Mouse (Mus musculus): ENCODE measurements around the gene Wwox. TPM values are rescaled to one million over a fixed set of nuclear protein-coding genes. Genes with fewer than 3 reads are reported as not detected.

Gene Wwox
- total RNA-seq, 2 experiments from 2014 or later: 11.4 to 13.4 TPM

DNA sequence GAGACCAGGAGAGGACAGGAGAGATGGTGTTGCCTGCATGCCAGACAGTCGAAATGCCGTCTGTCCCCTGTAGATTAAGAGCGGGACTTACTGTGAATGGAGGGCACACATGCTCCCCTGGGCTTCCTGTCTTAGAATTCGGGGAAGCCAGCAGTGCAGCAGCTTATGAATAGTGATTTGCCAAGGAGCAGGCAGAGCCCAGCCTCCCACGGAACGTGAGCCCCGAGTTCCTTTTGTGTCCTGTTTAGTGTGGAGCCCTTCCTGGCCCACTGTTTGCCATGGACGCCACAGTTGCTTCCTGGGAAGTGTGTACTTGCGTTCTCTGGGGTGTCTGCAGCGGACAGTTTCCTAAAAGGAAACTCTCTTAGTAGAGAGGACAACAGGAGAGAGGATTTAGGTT lies 23.9 kb downstream of the Wwox start:
- DNase-seq (ENCODE audit: low spot score in 2 of 2): no peak

DNA sequence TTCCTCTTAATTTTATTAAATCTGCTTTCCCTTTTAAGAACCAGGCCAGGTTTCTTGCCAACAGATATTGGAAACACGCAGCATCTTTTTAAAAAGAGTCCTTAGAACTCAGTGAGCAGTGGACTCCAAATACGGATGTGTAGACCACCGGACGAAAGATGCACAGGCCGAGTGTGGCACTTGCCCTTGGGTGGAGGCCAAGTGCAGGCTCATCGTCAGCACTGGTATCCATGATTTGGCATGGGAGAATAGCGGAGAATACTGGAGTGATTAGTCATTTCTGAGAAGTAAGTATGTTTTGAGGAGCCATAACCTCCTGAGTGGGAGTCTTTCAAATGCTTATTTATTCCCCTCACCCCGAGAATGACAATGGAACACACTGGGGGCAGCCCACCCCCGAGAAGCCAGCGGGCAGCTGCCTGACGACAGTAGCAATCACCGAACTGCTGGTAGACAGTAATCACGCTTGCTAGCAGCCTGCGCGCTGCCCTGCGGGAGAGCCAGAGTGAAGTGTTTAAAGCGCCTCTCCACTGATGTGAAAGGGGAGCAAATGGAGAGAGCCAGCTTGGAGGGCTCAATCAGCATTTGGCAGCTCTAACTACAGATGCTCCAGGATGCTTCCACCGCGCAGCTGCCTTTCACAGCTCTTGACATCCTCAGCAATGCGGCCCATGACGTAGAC lies 29.2 kb downstream of the Wwox start:
- DNase-seq (ENCODE audit: low spot score in 2 of 2): no peak

DNA sequence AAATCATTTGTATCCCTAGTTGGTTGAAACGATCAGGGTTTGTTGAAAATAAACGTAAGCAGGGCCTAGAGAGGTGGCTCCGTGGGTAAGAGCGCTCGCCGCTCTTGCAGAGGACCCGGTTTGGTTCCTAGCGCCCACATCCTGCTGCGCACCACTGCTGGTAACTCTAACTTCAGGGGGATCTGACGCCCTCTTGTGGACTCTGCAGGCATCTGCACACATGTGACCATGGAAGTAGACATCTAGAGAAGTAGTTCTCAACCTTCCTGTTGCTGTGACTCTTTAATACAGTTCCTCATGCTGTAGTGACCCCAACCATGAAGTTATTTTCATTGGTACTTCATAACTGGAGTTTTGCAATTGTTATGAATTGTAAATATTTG lies 29.7 kb downstream of the Wwox start:
- DNase-seq (ENCODE audit: low spot score in 2 of 2): no peak

DNA sequence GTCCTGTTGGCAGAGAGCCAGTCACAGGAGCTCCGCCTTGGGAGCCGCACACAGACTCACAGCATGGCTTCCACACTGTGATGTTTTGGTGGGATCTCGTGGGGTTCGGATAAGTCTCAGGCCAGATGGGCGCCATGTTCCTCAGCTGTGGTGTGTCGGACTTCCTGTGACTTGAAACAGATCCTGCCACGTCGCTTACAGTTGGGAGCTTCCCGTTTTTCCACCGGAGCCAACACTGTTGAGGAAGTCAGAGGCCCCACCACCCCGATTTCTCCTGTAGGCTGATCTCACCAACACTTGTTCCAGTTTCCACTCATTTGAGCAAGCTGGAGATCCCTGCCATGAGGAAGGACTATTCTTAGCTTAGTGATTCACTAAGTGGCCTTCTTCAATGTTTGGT lies 34.1 kb downstream of the Wwox start:
- DNase-seq (ENCODE audit: low spot score in 2 of 2): no peak

DNA sequence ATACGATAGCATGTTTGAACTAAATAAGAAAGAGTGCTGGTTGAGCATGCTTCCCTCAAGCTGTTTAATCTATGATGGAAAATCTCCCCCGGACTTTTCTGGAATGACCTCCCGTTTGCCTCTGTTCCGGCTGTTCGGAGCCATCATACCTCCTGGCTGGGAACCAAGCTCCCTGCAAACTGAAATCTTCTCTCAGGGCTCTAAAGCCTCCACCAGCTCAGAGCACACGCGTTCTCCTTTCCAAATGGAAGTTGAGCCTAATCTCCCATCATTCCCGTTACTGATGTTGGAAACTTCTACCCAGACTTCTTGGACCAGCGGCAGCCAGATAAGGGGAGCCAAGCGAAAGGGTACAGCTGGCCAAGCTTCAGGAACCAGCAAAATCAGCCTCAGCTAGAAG lies 37.5 kb downstream of the Wwox start:
- no peak for DNase-seq (ENCODE audit: low spot score in 2 of 2)

DNA sequence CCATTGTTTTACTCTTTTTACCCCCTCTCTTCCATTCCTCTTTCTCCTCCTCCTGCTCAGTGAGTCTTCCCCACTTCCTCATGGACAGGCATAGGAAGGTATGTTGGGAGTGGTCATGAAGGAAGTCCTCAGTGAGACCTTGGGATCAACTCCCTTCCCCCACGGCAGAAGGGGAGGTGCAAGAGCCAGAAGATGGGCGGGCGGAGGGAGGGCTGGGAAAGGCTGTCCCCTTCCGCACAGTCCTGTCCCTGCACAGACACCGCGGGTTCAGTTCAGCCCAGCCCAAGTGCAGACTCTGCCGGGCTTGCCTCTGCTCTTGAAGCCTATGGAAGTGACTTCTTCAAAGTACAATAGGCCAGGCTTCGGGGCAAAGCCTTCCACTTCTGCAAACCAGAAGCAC lies 38.3 kb downstream of the Wwox start:
- no peak for DNase-seq (ENCODE audit: low spot score in 2 of 2)

DNA sequence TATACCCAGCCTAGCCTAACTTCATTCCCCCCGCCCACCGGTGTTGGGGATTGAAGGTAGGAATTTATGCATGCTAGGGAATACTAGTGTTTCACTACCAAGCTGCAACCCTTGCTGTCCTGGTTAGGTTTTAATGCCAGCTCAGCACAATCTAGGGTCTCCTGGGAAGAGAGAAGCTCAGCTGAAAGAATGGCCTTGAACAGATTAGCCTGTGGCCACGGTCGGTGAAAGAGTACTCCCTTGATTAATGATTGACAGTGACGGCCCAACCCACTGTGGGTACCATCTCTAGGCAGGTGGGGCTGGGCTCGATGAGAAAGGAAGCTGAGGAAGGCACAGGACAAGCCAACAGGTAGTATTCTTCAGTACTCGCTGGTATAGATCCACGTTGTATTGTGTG lies 40.3 kb downstream of the Wwox start:
- no peak for DNase-seq (ENCODE audit: low spot score in 2 of 2)

DNA sequence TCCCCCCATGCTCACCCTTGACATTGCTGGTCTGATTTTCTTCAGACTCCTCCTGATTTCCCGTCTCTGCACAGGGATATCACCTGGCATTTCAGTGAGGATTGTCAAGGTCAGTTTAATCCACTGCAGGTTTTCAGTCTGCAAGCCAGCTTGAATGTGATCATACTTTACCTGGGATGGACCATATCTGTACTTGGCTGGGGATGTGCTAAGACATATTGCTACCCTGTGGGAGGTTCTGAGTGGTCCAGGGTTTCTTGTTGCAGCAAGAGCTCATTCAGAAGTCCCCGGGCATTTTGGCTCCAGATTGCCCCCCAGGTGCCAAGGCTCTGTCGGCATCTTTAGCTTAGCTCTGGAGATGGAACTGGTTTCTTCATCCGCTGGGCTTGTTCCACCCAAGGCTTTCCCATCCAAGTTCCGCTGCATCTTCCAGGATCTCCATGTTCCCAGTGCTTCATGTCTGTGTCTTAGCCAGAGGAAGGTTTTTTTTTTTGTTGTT lies 52.3 kb downstream of the Wwox start:
- DNase-seq (ENCODE audit: low spot score in 2 of 2): no peak

DNA sequence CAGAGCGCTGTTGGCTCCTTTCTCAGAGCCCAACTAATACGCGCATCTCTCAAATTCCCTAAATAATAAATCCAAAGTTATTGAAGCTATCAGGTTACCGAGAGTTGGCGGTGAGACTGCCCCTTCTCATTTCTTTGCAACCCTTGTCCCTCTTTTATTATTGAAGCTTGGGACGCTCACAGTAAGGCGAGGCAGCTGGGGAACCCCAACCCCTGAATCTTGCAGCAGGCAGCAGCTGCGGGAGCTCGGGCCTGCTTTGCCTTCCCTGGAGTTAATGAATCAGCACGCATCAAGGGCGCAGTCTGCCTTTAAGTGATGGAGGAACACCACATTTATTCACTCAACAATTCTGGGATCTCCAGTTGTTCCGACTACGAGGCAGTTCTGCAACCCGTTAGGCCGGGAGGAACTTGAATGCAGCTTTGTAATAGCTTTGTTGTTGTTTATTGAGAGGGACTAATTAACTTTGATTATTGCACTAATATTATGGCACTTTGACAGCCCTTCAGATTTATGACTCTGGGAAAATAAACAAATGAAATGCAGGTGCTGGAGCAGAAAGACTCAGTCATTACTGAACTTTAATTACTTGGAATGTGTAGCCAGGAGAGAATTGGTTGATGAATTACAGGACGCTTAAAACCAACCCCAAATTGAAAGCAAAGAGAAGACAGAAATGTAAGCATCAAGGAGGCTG lies 60.1 kb downstream of the Wwox start:
- no peak for DNase-seq (ENCODE audit: low spot score in 2 of 2)

DNA sequence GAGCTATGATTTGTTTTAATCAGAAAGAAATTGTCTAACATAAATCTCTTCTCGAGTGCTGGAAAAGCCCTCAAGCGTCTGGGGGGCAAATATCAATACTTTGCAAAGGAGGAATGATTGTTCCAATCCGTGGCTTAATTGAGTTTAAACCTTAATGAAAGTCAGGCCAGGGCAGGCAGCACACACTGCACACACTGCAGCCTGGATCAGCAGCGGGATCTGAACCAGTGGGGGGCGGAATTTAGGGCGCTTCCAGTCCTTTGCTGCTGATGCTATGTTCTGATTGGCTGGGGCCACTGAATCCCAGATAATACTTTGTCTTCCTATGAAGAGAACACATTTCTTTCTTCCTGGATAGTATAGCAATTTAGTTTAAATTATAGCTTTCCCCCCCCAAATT lies 62.5 kb downstream of the Wwox start:
- DNase-seq (ENCODE audit: low spot score in 2 of 2): no peak

DNA sequence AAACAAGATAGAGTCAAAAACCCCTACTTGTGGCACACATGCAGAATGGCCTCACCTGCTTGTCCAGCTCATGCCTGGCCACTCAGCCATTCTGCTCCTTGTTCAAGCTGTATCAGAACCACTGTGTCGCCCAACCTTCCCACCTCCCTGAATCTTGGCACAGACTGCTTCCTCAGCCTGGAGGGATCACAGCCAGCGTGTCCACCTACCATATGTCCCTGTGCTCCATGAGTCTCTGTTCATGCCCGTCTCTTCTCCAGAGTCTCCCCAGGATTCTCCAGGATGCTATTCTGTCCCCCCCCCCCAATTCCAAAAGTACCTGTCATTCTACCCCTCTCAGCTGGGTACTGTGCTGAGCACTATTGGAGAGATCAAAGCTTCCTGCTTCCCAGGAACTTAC lies 63.7 kb downstream of the Wwox start:
- no peak for DNase-seq (ENCODE audit: low spot score in 2 of 2)

DNA sequence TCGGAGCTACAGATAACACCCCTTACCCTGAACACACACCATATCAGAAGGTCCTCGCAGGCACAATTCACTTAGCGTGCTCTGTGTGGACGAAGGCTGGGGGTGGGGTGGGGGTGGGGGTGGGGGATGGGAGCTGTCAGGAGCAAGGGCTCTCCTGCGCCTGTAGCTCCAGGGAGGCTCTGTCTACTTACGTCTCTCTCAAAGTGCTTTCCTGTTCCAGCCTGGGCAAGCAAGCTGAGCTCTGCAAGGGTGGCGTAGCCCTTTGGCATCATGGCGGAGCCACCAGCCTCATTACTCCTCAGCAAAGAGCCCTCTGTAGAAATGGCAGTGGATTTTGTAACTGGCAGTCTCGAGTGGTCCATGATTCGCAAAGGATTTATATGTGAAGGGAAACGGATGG lies 65.4 kb downstream of the Wwox start:
- no peak for DNase-seq (ENCODE audit: low spot score in 2 of 2)

DNA sequence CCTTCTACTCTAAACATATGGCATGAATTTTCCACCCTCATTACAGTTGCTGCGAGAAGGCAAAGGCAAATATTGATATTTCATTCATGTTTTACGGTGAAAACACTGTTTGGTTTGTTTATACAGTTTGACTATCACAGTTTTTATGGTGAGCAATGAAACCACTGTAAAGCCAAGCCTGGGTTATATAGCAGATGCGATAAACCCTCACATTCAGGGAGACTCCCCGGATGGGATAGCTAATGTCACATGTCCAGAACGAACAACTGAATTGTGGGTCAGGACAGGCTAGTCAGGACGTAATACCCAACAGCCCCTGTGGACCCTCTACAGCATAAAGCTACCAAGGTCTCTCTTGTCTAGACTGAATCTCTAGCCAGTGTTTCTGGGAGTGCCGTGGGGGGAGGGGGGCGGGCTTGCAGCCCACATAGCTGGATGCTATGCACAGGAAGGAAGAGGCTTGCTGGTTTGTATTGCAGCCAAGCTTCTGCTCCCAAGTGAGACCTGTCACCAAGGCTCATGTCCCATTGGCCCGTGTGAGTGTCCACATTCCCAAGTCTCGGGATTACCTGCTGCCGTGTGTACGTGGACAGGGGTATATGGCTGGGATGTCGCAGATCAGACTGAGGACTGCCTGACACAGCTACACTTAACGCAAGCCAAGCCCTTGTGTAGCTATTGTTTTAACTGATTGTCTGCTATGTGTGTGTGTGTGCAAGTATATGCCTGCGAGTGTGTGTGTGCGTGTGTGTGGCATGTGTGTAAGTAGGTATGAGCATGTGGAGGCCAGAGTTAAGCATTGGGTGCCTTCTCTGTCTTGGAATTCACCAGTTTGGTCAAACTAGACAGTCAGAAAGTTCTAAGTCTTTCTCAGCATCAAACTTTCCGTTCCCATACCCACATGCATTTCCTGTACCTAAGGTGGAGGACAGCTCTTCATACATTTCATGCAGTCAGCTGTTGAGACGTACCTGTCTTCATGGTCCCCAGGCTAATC lies 66.2 kb downstream of the Wwox start:
- DNase-seq (ENCODE audit: low spot score in 2 of 2): no peak

DNA sequence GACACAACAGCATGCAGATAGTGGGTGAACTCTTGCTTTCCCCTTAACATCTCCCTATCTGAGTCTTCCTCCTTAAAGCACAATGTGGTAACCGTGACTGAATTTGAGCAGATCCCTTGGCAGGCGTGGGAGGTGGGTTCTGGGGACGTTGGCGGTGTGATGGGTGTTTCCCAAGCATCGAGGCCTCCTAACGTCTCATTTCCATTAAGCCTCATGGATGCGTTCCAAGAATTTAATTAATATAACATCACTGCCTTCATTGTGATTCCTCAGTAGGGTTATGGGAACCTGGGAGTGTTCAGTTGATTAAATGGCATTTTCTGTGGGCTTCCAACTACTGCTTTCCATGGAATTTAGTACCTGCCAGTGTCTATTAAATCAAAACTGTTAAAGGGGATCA lies 67.9 kb downstream of the Wwox start:
- DNase-seq (ENCODE audit: low spot score in 2 of 2): no peak

DNA sequence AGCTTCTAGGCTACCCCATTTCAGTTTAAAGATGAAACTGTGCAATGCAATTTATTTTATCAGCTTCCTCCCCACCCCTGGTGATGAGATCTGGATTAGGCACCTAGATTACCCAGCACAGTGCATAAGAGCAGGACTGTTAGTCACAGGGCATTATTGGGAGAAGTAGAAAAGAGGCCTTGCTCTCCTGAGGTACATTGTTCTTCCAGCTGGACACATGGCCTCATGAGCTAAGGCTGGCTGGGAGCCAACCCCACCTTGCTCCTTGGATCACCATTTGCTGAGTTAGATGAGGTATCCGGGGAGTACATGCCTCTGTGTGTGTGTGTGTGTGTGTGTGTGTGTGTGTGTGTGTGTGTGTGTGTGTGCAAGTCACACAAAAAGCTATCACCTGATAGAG lies 70.8 kb downstream of the Wwox start:
- DNase-seq (ENCODE audit: low spot score in 2 of 2): no peak

DNA sequence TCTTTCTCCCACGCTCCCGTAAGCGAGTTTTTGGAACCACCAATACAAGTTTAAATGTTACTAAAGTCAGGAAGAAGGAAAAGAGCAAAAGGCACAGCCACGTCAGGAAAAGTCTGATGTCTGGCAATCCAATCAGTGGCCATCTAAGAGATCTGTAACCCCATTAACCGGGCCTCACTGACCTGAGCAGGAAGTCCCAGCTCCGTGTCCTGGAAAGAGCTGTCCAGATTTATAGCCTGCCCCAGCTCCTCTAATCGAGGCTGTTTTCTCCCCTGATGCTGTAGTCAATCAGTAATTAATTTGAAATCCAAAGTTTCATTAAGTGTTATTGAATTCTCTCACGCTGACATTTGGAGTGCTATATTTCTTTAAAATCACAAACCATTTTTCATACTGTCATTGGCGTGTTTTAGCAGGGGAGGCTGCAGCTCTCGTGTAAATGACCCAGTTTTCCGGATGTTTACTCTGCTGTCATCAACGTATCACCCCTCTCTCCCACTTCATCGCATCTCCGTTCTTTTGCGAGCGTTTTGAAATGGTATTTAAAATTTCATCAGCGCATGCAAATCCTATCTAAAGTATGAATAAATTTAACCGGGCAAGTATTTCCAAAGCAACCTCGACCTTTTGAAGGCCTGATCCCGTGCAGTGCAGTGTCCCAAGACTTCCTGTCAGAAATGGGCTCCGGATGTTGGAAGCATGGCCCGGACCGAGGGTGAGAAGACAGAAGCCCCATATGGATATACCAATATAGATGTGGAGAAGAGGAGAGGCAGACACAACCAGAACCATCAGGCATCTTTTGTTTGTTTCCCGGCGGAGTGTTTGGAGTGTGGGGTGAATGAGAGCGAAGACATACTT lies 72.8 kb downstream of the Wwox start:
- no peak for DNase-seq (ENCODE audit: low spot score in 2 of 2)

DNA sequence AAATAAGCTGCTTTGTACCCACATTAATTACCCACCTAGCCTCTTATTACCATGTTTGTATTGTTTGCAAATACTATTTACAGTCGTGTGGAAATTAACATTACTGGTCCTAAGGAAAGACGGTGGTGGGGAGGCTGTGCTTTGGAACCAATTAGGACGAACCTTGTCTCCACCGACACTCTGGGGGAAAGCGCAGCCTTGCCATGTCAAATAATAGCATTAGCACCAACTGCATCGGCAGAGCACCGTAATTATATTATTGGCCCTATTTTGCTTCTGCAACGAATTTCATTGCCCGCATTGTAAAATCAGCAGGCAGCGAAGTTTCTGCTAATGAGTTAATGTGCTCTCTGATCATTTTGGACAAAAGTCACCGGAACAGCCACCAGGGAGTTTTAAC lies 75.2 kb downstream of the Wwox start:
- no peak for DNase-seq (ENCODE audit: low spot score in 2 of 2)

DNA sequence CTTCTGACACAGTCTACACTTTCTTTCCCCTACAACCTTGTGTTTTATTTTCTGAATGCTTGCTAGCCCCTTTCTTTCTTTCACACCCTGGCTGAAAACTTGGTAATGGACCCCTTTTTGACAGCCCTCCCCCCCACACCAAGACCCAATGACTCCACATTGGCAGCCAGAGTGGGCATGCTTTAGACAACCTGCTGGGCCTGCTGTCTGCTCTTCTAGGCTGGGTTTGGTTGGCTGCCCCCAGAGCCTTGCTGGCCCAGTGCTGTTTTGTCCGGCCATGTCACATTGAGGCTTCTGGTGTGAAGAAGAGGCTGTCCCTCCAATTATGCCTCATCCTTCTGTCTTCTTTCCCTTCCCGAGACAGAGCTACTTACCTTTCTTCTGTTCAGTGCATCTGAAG lies 83.6 kb downstream of the Wwox start:
- DNase-seq (ENCODE audit: low spot score in 2 of 2): no peak

DNA sequence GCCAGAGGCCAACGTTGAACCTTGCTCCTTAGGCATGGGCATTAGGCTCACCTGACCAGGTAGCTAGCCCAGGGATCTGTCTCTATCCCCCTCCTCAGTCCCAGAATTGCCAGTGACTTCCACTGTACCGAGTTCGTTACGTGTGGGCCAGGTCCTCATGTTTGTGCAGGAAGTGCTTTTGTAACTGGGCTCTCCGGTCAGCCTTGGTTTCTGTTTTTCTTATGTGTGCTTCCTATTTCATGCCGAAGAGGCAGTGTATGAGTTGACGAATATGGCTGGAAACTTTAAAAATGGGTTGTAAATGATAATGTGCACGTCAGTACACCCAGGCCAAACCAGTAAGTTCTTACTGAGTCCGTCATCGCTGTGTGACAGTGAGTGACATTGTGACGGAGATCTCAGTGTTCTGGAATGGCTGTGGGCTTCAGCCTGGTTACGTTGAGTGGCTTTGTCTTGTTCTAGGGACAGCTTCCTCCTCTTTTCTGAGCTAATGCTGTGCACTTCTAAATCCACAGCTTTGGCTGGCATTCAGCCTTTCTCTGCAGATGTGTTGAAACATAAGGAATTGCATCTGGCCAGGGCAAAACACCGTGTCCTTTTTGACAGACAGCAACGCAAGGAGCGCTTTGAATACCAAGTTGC lies 87.3 kb downstream of the Wwox start:
- DNase-seq (ENCODE audit: low spot score in 2 of 2): no peak

DNA sequence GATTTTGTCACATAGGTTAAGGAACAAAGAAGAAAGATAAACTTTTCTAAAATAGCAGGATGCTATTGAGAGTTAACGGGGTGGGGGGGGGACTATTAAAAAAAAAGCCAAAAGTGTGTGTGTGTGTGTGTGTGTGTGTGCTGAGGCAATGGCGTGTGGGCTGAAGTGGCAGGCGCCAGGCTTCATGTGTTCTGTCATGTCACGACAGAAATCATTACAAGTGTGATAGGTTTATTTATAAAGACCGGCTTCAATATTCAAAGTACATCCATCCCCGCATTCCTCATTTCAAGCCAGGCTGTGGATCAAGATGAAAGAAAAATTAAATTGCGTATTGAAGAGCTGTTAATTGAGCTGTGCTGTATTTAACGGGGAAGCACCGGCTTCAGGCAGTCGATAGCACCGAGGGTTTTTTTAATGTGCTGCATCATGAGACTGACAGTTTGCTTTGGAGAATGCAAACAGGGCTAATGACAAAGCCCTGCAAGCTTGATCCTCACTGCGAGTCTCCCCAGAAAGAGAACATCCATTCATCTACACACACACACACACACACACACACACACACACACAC lies 88.3 kb downstream of the Wwox start:
- no peak for DNase-seq (ENCODE audit: low spot score in 2 of 2)
